Mouse (Mus musculus): ENCODE measurements around the gene Klhl29.
"Not testable (repeated sequence)": the region's sequence is repeated elsewhere in the genome, so short reads cannot be mapped to it uniquely, and the experiment has no call there.

Gene Klhl29

DNA sequence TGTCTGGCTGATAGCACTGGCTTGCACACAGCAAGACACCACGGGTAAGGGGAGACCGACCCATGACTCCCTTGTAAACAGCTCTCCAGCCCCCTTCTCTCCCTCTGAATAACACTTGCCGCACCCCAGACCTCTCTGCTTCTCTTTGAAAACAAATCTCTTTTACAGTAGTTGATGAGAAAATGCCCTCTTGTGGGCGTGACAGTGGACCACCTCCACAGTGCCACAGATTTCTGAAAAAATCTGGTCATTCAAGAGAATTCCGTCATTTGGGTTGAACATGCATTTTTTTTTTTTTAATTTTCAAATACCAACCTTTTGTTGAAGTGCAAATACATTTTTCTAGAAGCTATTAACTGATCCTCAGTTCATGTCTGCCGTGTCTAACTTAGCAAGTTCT is 17.0 kb downstream of the Klhl29 start:
- no peak for DNase-seq (ENCODE audit: low read depth, low spot score)

DNA sequence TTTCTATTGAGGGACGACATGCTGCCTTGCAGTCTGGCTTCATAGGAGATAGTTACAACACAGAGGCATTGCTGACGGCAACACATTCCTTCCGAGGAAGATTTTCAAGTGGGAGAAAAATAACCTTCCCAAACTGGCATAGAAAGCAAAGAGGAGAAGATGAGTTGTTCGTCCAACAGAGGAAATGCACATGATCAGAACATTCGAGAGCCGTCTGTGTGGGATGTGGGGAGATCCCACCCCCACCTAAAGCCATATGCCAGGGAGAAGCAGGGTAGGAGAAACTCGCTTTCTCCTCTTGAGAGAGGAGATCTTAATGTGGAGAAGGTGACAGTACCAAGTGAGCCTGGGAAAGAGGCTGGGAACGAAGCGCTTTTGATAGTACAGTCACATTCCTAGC is 22.1 kb downstream of the Klhl29 start:
- no peak for DNase-seq (ENCODE audit: low read depth, low spot score)

DNA sequence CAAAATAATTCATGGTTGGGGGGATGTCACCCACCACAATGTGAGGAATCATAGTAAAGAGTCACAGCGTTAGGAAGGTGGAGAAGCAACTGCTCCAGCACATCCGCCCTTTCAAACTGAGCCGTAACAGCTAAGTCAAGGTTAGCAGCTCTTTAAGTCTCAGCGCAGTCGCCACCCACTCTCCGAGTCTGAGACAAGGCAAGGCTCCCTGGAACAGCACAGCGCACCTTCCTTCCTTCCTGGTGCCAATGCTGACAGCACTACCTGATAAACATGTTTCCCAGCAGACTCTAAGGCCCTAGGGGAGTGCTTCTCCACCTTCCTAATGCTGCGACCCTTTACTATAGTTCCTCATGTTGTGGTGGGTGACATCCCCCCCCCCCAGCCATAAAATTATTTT is 22.7 kb downstream of the Klhl29 start:
- no peak for DNase-seq (ENCODE audit: low read depth, low spot score)

DNA sequence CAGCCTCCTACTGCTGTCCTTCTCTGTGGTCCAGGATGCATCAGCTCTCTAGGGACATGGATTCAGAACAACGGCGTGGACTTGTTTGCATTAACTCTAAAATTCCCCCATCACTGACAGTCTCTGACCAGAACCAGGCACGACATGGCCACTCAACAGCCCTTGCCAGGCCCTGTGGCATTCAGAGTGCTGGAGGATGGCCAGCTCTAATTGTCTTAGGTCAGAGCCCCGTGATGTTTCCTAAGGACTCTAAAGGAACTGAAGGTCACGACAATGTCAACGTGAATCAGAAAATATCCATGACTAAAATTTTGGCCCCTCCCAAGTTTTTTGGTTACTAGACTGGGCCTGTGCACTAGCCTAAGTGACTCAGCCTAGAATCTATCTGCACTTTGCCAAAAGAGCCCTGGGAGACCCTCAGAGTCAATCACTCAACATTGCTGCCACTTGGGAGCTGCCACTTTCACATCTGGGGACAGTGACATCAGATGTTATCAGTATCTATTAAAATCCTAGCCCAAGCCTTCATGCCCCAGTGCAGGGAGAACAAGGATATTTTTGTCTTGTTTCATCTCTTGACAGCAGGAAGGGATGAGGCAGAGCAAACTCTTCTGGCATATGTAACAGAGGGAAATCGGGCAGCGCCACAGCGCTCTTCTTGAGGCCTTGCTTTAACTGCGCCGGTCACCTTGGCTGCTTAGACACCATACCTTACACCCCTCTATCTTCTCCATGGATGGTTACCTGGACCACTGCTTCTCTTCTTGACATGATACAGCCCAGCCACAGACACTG is 24.8 kb downstream of the Klhl29 start:
- no peak for DNase-seq (ENCODE audit: low read depth, low spot score)

DNA sequence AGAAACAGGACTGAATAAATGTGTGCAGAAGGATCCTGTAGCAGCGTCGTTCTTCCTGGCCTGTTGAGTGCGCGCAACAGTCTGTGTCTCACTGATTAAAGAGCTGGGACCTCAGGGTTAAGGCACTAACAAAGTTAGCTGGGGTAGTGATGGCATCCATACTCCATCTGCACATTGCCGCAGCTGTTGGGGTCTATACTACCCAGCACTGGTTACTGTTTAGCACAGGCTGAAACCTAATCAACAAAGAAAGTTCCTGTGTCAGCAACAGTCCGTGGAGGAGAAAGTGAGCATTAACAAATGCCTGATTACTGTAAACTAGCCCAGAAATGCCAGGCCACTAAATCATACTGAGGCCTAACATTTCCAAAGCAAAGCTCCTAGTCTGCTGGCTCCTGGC is 30.4 kb downstream of the Klhl29 start:
- no peak for DNase-seq (ENCODE audit: low read depth, low spot score)

DNA sequence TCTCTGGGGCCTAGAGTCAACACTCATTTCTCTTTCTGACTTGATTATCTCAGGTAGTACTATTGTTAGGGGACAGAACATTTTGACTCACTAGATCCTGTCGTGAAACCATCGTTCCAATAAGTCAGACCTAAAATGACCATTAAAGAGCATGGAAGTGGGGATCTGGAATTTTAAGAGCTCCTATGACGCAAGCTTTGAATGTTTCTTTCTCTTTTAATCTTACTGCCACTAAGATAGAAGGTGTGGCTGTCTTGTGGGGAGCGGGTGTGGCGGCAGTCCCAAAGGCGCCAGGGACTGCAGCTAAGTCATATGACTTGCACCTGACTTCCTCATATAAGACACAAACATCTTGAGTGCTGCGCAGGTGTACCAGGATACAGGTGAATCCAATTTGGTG is 31.0 kb downstream of the Klhl29 start:
- DNase-seq (ENCODE audit: low read depth, low spot score): not testable (repeated sequence)

DNA sequence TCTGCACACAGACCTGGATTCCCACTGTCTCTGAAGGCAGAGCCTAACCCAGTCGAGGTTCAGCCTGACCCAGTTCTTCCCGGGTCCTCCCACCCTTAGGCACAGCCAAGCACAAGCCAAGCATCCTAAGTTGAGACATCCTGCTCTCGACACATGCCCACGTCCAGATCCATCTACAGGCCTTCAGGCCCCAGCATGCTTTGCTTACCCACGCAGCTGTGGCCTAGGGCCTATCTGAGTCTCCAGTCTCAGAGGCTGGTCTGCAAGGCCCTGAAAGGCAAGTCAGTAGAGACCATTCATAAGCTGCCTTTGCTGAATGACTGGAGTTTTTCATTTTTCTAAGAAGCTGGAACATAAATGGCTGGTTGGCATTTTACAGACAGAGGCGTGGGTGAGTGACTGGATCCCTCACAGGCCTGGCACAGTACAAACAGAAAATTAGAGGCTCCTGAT is 35.3 kb downstream of the Klhl29 start:
- DNase-seq (ENCODE audit: low read depth, low spot score): no peak

DNA sequence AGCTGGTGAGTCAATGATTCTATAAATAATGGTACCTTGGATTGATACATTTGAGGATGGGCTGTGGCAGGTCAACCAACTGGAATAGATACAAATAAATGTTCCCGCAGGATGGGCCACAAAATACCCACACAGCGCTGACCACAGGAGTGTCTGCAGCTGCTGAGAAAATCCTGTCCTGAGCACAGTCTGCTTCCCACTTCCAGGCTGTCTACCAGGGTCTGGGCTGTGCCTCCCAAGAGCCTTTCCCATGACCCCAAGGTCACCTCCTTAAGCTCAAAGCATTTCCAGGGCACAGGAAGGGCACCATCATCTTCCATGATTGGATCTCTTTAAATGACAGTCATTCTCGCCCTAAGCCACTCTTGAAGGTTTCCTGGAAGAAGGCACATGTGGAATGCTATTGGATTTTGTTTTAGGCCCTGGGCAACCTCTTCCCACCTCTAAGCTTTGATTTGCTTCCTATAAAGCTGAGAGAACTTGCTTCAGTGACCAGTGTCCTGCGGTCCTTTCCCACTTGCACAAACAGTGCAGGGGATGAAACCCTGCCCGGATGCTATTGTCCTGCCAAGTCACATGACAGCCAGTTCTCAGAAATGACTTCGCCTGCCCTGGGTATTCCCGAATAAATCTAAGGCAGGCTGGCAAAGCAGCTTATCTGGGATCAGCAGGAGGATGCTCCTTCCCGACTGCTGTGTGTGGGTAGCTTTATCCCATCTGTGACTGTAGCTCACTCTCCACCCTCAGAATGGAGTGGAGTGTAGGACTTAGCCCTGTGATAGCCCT is 38.4 kb downstream of the Klhl29 start:
- no peak for DNase-seq (ENCODE audit: low read depth, low spot score)

DNA sequence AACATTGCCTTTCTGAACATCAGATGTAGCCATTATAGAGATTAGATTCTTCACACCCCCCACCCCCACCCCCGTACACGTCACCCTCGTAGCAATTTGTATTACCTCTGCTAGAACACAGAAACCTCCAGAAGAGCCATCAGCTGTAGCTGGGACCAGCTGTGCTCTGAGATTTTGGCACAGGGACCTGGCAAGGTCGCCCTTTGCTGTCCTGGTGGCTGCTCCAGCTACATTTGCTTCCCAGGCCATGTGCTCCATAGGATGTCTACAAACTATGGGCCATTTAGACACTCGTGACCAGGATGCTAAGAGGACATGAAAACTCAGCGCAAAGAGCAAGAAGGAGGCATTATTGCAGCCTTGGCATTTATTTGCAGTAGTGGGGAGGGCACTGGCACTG is 39.2 kb downstream of the Klhl29 start:
- DNase-seq (ENCODE audit: low read depth, low spot score): no peak

DNA sequence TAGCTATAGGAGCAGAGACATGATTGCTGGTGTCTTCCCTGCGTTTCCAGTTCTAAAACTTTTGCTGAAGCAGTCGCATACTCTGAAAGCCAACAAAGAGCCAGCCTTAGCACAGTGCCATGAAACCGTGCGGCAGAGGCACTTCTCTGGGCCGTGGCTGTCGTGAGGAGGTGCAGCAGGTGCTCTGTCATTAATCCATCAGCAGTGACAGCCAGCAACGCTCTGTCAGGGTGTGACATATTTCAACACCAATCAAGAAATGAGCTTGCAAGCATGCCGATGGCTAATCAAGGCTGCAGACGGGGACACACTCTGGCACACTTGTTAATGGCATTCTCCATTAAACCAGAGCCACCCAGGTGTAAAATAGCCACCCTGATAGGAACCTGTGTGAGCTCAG is 40.5 kb downstream of the Klhl29 start:
- DNase-seq (ENCODE audit: low read depth, low spot score): no peak

DNA sequence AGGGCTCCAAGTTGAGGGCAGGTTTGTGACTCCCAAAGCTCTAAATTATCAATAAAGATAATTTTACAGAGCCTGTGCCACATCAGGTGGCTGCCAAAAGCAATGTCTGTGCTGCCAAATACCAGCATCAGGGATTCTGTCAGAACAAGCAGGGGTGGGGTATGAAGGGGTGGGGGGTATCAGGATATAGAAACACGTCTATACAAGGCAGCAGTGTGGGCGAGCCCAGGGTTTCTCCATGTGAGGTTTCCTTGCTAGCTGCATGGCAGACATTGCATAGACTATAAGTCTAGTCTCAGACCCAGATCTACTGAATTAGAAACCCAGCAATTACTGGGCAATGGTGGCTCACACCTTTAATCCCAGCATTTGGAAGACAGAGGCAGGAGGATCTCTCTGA is 41.3 kb downstream of the Klhl29 start:
- no peak for DNase-seq (ENCODE audit: low read depth, low spot score)

DNA sequence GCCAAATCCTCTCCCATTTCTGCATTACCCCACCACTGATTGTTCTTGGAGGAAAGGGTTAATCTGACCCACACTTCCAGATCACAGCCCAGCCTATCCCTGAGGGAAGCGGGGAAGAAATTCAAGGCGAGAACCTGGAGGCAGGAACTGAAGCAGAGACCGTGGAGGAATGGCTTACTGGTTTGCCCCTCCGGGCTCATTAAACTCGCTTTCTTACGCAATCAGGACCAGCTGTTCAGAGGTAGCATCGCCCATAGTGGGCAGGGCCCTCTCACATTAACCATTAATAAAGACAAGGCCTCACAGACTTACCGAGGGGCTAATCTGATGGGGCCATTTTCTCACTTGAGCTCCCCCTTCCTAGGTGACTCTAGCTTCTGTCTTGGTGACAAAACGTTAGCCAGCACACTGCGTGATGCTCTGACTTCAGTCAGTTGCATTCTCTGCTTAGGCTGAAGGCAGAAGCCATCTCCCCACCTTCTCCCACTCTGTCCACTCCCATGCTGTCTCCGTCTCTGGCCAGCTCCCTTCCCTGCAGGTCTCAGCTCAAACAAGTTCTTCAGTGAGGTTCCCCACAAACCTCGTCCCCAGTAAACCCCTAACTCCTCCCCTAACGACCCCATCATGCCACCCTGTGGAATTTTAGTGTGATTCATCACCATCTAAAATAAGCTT is 43.5 kb downstream of the Klhl29 start:
- DNase-seq (ENCODE audit: low read depth, low spot score): no peak

DNA sequence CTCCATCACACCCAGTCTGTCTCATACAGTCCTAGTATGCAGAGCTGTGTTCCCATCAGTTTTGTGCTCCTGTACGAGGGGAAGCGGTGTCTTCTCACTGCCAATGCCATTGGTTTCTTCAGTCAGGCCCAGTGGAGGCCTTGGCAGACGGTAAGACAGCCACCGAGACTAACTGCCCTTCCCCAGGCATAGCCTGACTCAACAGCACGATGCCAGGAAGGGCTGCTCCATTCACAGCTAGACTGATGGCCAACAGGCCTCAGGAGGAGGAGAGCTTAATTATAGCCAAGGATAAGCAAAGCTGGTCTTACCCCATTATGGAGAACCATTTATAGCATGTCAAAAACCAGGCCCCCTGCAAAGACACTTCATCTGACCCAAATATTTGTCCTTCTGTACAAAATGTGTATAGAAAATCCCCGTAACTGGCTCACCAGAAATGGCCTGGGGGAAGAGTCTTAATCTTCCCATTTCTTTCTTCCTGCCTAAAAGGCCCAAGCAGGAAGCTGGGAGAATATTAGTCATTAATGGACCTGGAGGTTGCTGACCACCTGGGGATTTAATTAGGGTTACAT is 44.9 kb downstream of the Klhl29 start:
- no peak for DNase-seq (ENCODE audit: low read depth, low spot score)

DNA sequence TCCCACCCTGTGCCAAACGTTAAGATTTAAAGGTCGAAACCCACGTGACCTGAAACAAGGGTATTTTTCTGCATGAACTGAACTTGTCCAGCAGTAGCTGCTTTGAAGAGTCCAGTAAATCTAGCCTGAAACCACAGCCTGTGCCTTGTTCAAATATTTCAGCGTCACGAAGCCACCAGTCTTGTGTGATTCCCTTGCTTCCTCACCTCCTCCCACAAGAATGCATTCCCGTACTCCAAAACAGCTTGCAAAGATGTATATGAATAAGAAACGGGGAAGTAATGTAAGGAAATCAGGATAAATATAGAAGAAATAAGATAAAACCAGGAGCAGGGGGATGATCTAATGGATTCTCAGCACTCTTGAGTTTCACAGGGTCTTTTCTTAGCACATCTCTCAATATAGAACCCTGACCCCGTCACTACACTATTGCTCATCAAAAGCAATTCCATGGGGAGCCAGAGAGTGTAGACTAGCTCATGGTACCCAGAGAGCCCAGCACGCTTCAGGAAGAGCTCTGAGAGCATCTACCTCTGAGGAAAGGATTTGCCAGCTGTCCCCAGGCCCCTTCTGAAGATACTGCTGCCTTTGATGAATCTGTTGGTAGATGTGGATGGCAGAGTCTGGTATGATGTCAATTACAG is 52.9 kb downstream of the Klhl29 start:
- DNase-seq (ENCODE audit: low read depth, low spot score): no peak

DNA sequence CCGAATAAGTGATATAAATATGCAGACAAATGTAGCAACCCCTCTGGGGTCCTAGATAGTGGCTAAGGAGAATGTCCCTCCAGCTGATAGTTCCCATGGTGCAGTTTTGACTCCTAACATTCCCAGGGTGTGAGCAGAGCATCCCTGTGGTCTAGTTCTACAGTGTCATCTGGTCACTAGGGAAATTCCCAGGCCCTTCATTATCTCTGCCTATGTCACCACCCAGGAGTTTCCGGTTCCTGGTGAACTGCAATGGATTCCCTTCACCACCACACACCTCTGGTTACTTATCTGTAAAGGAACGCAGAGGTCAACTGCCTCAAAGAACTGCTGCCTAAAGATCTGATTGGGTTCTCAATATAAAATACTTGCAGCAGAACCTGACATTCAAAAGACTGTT is 54.5 kb downstream of the Klhl29 start:
- DNase-seq (ENCODE audit: low read depth, low spot score): no peak

DNA sequence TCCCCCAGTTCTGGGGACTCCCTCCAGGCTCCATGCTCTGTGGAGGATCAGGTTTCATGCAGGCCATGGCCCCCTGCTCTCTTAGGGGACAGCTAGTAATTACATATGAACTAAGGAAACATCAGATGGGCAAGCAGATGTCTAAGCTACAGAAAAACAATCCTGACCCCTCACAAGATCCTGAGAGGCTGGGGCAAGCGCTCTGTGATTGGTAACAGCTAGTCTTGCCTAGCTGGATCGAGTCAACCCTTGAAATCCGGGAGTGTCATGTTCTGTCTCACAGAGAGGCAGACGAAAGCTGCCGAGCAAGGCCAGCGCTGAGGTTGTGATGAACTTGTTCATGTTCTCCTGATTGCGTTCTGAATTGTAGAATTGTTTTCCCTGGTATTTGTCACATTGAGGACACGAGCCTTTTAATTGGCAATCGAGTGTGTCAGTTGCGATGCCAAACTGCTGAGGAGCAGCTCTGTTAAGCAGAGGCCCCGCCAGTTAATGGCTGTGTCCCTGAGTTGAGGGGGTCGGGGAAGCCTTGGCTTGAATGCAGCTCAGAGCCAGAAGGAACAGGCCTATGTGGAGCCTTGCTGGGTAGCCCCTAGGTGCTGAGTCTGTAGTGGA is 56.0 kb downstream of the Klhl29 start:
- no peak for DNase-seq (ENCODE audit: low read depth, low spot score)

DNA sequence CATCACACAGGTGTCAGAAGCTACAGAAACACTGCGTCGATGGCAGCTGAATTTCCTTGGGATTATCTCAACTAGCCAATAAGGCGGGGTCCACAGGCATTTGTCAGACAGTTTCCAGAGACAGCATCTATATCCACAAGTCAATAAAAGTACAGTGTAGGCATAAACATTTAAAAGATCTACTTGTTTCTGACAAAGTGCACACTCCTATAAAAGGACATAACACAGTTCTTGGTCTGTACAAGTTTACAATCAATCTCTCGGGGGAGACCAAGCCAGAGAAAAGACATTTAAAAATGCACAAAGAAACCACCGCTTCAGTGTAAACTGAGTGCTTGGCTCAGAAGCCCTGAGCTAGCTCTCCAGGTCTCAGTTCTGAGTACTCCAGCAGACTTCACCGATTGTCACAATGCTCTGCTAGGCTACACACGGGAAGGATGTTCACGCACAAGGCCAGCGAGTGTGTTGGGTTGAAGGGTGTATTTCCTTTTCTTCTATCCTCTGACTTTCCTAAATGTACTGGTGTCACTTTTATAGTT is 59.4 kb downstream of the Klhl29 start:
- no peak for DNase-seq (ENCODE audit: low read depth, low spot score)

DNA sequence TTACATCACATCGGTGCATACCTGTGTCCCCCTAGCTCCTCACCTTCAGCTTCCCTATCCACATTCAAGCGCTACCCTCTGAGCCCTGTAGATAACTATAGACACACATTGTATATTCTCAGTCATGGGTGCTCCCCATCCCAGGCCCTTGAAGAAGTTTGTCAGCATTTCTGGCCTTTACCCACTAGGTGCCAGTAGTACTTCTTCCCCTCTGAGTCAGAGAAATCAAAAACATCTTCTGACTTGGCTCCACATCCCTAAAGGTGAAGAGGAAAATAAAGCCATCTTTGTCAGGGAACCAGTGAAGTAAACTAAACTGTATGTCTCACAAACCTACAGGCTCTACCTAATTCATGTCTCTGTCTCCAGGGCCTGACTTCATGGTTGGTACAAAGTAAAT is 67.6 kb downstream of the Klhl29 start:
- no peak for DNase-seq (ENCODE audit: low read depth, low spot score)

DNA sequence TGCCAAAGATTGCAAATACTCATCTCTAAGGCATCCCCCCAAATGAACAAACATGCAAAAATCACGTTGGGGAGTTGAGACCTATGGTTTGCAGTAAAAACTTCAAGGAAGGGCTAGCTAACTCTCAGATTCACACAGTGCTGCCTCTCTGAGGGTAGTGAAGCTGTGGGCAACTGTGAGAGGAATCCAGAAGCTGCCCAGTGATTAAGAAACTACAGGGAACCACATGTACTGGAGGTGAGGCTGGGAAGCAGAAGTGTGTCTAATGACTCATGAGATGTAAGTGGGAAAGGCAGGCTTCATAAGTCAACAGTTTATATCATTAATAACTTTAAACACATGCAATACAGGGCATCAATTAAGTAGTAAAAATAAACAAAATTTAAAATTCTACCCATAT is 70.0 kb downstream of the Klhl29 start:
- no peak for DNase-seq (ENCODE audit: low read depth, low spot score)

DNA sequence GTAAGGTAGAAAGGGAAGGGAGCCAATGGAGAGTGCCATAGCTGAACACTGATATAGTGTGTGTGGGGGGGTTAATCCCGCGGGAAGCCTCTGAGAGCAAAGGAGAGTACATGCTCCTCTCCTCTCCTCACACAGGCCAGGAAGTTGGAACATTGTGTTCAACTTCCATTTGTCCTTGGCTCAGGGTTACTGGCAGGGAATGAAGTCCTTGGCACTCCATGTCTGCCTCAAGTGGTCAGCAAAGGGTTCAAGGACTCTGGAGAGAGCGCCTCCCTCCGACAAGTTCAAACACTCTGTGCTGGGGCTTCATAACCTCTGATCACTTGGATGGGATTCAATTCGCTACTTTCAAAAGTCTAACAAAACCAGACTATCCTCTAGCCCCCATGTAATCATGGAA is 71.6 kb downstream of the Klhl29 start:
- no peak for DNase-seq (ENCODE audit: low read depth, low spot score)

DNA sequence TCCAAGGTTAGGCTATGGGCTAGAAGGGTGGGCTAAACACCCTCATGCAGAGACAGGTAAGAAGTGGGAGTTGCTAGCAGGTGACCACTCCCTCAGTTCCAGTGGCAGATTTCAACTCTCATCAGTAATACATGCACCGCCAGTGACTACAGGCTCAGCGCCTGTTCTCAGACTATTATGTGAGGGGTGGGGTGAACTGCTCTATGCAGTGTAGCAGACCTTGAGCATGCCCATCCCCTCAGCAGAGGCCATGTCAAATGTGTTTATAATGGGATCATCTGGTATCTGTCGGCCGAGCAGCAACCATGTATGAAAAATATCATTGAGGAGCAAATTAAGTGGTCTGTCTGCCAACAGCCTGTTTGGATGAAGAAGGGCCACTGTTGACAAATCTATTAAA is 72.4 kb downstream of the Klhl29 start:
- DNase-seq (ENCODE audit: low read depth, low spot score): no peak
